Mouse (Mus musculus) midbrain, embryonic 12.5 days (tissue): ENCODE results near the gene Slc3a2. TPM values are rescaled to one million over a fixed set of nuclear protein-coding genes. Genes with fewer than 3 reads are reported as not detected.

Experiments
- ATAC-seq: fragments of 200-750 bp; cut with Nextera tagmentation; 2 replicates; pipeline ENCODE4 v1.8.0; 2017; ENCODE audit warnings: low read depth, moderate TSS enrichment, moderate library complexity; ENCODE audit not compliant: low FRiP score
- H3K27ac ChIP-seq: fragments of 300-500 bp; sonication (generic); replicated peaks from 2 replicates; pipeline ENCODE4 v1.5.1; 2016; ENCODE audit warnings: mild to moderate bottlenecking
- H3K27me3 ChIP-seq: fragments of 300-500 bp; sonication (generic); 2 replicates; pipeline ENCODE4 v1.6.1; 2016; ENCODE audit warnings: mild to moderate bottlenecking
- H3K36me3 ChIP-seq: fragments of 300-500 bp; sonication (generic); 2 replicates; pipeline ENCODE4 v1.6.1; 2016
- H3K4me1 ChIP-seq: fragments of 300-500 bp; sonication (generic); 2 replicates; pipeline ENCODE4 v1.6.1; 2016
- H3K4me2 ChIP-seq: fragments of 300-500 bp; sonication (generic); replicated peaks from 2 replicates; pipeline ENCODE4 v1.6.1; 2016; ENCODE audit warnings: mild to moderate bottlenecking, moderate library complexity
- H3K4me3 ChIP-seq: fragments of 300-500 bp; sonication (generic); 2 replicates; pipeline ENCODE4 v1.5.1; 2016; ENCODE audit warnings: mild to moderate bottlenecking
- H3K9ac ChIP-seq: fragments of 300-500 bp; sonication (generic); replicated peaks from 2 replicates; pipeline ENCODE4 v1.6.1; 2016; ENCODE audit warnings: mild to moderate bottlenecking, moderate library complexity
- H3K9me3 ChIP-seq: fragments of 300-500 bp; sonication (generic); 2 replicates; pipeline ENCODE4 v1.6.1; 2016; ENCODE audit warnings: mild to moderate bottlenecking
- WGBS: fragments of 180-500 bp; shearing (Covaris S2); methylation state at CpG from one replicate; pipeline ENCODE4 v1.1.7; 2016; 5-methylcytosine and 5-hydroxymethylcytosine counted together
- polyA plus RNA-seq: library from polyadenylated mRNA; unstranded; fragments of >200 nt; fragmentation: Nextera tagmentation; extraction: Ambion mirVana; gene quantifications from 2 replicates; pipeline ENCODE4 v1.2.1, GENCODE M21; 2016

Gene Slc3a2
- polyA plus RNA-seq, 1 experiment from 2014 or later = 150 TPM

DNA sequence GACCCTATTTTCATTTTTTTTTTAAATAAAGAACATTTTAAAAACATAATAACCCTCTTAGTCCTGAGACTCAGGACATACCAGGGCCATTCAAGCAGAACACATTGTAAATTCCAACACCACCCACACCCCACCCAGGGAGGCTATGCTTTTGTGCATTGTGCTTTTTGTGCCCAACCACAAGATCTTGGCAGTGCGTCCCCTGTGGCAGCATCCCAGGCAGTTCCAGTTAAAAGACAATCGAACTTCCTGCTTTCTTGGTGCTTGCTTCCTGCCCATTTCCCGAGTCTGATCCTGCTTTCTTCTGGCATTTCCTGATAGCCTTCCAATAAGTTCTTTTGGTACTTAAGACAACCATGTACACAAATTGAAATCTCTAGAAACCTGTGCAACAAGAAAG lies 20.7 kb downstream of the Slc3a2 start:
- Histone ChIP-seq H3K27me3 (no peaks in the 10 kb centered on the region), H3K4me1 (no peaks in the 10 kb centered on the region), H3K9ac (no peak overlapping the region), H3K27ac (no peak overlapping the region), H3K4me2 (no peak overlapping the region), H3K36me3 (peaks cover 9% of the 10 kb centered on the region), H3K9me3 (no peaks in the 10 kb centered on the region), H3K4me3 (no peak overlapping the region)
- no peak for ATAC-seq
- WGBS = 67% methylated on average over 3 of the region's 3 CpGs

DNA sequence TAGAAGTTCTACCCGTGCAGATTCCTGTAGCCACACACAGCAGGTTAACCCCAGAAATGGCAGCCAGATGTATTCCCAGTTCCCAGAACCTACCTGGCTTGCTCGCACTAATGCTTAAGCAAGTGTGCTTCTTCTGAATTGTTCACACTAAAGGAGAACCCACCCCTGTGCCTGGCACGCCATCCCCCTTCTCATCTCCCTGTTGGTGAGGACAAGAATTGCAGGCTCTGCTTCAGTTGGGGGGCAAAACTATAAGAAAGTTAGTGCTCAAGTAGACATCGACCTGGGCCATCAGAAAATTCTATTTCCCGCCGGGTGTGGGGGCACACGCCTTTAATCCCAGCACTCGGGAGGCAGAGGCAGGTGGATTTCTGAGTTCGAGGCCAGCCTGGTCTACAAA lies 23.5 kb downstream of the Slc3a2 start:
- Histone ChIP-seq H3K4me3 (no peak overlapping the region), H3K9me3 (no peaks in the 10 kb centered on the region), H3K4me2 (no peak overlapping the region), H3K27ac (no peak overlapping the region), H3K4me1 (no peaks in the 10 kb centered on the region), H3K9ac (no peak overlapping the region), H3K36me3 (no peaks in the 10 kb centered on the region), H3K27me3 (no peaks in the 10 kb centered on the region)
- 83% methylated on average over 9 of the region's 9 CpGs for WGBS
- no peak for ATAC-seq

DNA sequence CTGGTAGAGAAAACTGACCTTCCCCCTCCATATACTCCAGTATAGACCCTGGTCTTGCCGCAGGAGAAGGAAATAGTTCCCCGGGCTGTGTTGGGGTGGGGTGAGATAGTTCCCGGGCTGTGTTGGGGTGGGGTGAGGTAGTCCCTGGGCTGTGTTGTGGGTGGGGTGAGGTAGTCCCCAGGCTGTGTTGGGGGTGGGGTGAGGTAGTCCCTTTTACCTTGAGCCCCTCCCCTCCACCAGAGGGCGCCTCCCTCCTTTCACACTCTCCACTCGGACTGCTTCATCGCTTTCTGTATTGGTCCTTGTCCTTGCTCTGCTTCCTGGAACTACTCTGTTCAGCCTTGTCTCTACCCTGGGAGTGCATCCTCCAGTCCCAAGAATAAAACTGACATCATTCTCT lies 27.8 kb downstream of the Slc3a2 start:
- no peak overlapping the region for H3K4me2 ChIP-seq
- H3K36me3 ChIP-seq = no peaks in the 10 kb centered on the region
- H3K27me3 ChIP-seq = no peaks in the 10 kb centered on the region
- no peak overlapping the region for H3K4me3 ChIP-seq
- no peak overlapping the region for H3K27ac ChIP-seq
- no peaks in the 10 kb centered on the region for H3K9me3 ChIP-seq
- peak; percentile 56; the same call in 1 of the 2 replicates for ATAC-seq
- H3K9ac ChIP-seq = no peak overlapping the region
- H3K4me1 ChIP-seq = peaks cover 4% of the 10 kb centered on the region; the same call in 1 of the 2 replicates
- 74% methylated on average over 3 of the region's 6 CpGs for WGBS

DNA sequence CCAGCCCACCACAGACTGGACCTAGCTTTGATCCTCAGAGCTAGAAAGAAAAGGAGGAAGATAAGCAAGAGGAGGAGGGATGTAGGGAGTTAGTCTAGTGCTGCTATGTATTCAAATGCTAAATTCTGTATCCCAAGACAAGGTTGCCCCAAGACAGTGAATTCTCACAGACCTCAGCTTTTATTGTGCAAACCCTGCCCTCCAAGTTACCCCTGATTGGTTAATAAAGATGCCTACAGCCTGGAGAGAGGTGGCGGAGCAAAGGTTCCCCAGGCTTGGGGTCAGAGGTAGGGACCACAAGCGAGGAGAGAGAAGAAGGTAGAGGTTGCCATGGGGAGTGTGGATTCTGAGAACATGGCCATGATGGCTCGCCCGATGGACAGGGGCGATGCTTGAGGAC lies 30.4 kb downstream of the Slc3a2 start:
- H3K36me3 ChIP-seq = no peaks in the 10 kb centered on the region
- no peak overlapping the region for H3K4me2 ChIP-seq
- H3K27me3 ChIP-seq = no peaks in the 10 kb centered on the region
- no peak overlapping the region for H3K9ac ChIP-seq
- no peak overlapping the region for H3K27ac ChIP-seq
- no peak overlapping the region for H3K4me3 ChIP-seq
- H3K9me3 ChIP-seq = no peaks in the 10 kb centered on the region
- WGBS = 60% methylated on average over 5 of the region's 5 CpGs
- H3K4me1 ChIP-seq = peaks cover 4% of the 10 kb centered on the region; the same call in 1 of the 2 replicates
- ATAC-seq = no peak

DNA sequence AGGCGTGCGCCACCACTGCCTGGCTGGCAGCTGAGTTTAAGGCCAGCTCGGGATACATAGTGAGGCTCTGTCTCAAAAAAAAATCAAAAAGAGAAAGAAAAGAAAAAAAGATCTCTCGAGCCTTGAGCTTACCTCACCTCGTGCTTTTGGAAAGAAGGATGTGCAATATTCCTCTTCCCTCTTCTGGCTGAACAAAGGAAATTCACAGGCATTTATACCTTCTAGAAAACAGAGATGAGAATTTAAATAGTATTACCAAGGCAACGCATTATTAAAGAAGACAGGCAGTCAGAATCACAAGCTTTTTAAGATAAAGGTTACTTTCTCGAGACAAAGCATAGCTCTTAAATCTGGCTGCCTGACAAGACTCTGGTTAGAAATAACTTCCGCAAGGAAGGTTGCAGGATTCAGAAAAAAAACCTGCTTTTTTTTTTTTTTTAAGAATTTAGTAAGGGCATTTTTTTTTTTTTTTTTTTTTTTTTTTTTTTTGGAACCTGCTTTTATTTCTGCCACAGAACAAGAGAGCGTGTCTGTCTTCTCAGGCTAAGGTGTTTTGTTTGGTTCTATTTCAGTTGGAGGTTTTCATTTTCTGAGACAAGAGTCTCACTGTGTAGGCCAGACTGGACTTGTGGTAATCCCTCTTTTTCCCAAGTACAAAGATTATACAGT lies 31.2 kb downstream of the Slc3a2 start:
- WGBS = 50% methylated on average over 9 of the region's 9 CpGs
- Histone ChIP-seq H3K4me3 (no peak overlapping the region), H3K4me1 (peaks cover 4% of the 10 kb centered on the region; the same call in 1 of the 2 replicates), H3K9me3 (no peaks in the 10 kb centered on the region), H3K4me2 (no peak overlapping the region), H3K27me3 (no peaks in the 10 kb centered on the region), H3K36me3 (no peaks in the 10 kb centered on the region), H3K27ac (no peak overlapping the region), H3K9ac (no peak overlapping the region)
- no peak for ATAC-seq

DNA sequence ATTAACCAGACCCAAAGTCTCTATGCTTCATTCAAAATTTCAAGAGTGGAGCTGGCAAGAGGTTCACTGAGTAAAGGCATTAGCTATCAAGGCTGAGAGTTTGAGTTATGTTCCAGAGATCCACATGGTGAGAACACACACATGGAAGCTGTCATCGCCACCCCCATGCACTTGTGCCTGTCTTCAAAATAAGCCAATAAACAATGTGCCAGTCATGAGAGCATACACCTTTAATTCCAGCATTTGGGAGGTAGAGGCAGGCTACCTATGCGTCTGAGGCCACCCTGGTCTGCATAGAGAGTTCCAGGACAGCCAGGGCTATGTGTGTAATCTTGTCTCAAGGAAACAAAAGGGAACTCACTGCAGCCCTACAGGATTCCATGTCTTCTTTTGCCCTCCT lies 39.5 kb downstream of the Slc3a2 start:
- no peak overlapping the region for H3K9ac ChIP-seq
- no peaks in the 10 kb centered on the region for H3K4me1 ChIP-seq
- no peak overlapping the region for H3K27ac ChIP-seq
- no peak for ATAC-seq
- H3K27me3 ChIP-seq = peaks cover 4% of the 10 kb centered on the region; the same call in 1 of the 2 replicates
- no peak overlapping the region for H3K4me3 ChIP-seq
- no peaks in the 10 kb centered on the region for H3K9me3 ChIP-seq
- WGBS = 74% methylated on average over 2 of the region's 2 CpGs
- H3K36me3 ChIP-seq = no peaks in the 10 kb centered on the region
- no peak overlapping the region for H3K4me2 ChIP-seq

DNA sequence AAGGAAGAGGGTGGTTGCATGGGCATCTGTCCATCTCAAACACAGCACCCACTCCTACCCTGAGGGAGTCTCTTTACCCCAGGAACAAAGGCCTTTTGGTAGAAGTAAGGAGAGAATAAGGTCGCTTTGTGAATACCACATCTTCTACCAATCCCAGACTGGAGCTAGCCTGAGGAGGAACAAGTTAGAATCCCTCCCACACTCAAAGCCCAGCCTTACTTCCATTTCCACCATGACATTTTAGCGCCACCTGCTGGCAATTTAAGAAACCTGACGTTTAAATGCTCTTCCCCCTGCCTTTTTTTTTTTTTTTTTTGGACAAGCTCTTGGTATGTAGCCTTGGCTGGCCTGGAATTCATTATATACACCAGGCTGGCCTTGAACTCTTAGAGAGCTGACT lies 40.2 kb downstream of the Slc3a2 start:
- no peak overlapping the region for H3K4me2 ChIP-seq
- 0% methylated on average over 3 of the region's 3 CpGs for WGBS
- no peaks in the 10 kb centered on the region for H3K4me1 ChIP-seq
- H3K27me3 ChIP-seq = peaks cover 4% of the 10 kb centered on the region; the same call in 1 of the 2 replicates
- no peak overlapping the region for H3K4me3 ChIP-seq
- no peaks in the 10 kb centered on the region for H3K9me3 ChIP-seq
- no peaks in the 10 kb centered on the region for H3K36me3 ChIP-seq
- no peak overlapping the region for H3K27ac ChIP-seq
- peak; percentile 78 for ATAC-seq
- no peak overlapping the region for H3K9ac ChIP-seq

DNA sequence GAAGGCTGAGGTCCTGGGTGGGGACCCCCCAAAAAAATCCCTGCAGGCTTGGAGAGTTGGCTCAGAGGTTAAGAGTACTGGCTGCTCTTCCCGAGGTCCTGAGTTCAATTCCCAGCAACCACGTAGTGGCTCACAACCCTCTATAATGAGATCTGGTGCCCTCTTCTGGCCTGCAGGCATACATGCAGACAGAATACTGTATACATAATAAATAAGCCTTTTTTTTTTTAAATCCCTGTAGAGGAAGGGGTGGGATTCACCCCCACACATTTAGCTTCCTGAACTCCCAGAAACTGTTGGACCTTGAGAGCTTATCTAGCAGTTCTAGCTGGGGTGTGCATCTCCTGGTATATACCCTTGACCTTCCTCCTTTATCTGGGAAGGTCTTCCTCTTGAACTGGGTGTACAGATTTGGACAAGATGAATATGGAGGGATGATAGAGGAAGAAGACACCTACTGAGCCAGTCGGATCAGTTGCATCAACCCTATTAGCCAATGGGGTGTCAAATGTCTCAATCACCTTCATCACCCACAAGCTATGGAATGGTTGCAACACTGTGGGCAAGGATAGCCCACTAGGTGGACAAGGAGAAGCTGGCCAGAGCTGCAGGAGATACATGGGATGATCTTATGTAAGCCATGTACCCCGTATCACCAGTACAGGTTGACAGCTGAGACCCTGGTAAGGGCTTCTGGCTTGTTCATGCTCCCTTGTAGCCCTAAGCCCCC lies 41.4 kb downstream of the Slc3a2 start:
- Histone ChIP-seq H3K27ac (no peak overlapping the region), H3K9me3 (no peaks in the 10 kb centered on the region), H3K27me3 (peaks cover 4% of the 10 kb centered on the region; the same call in 1 of the 2 replicates), H3K4me2 (no peak overlapping the region), H3K4me3 (no peak overlapping the region), H3K36me3 (no peaks in the 10 kb centered on the region), H3K9ac (no peak overlapping the region), H3K4me1 (no peaks in the 10 kb centered on the region)
- WGBS = 88% methylated on average over 4 of the region's 4 CpGs
- ATAC-seq = no peak

DNA sequence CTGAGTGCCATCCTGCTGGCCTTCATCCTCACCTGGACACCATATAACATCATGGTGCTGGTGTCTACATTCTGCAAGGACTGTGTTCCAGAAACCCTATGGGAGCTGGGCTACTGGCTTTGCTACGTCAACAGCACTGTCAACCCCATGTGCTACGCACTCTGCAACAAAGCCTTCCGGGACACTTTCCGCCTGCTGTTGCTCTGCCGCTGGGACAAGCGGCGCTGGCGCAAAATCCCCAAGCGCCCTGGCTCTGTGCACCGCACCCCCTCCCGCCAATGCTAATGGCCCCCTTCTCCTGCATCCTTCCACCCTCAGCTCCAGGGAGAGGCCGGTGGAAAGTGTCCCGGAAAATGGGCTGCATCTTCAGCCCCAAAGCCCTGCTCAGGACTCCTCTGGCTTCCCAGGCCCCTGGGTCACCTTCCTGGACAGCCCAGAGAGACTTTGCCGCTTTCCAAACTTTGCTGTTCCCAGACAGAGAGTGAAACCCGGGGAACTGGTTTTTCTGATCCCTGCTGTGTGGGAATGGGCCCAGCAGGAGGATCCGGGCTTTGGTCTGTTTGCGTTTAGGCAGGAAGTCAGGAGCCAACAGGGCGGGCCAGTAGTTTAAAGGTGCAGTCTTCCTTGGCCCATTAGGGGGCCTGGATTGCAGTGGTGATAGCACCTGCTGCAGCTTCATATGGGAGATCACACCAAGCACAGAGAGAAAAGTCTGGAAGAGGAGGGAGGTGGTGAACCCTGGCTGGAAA lies 44.0 kb downstream of the Slc3a2 start:
- Histone ChIP-seq H3K4me1 (no peaks in the 10 kb centered on the region), H3K27me3 (peaks cover 4% of the 10 kb centered on the region; the same call in 1 of the 2 replicates), H3K27ac (no peak overlapping the region), H3K4me2 (no peak overlapping the region), H3K36me3 (no peaks in the 10 kb centered on the region), H3K4me3 (no peak overlapping the region), H3K9ac (no peak overlapping the region), H3K9me3 (no peaks in the 10 kb centered on the region)
- 21% methylated on average over 18 of the region's 18 CpGs for WGBS
- ATAC-seq = no peak

DNA sequence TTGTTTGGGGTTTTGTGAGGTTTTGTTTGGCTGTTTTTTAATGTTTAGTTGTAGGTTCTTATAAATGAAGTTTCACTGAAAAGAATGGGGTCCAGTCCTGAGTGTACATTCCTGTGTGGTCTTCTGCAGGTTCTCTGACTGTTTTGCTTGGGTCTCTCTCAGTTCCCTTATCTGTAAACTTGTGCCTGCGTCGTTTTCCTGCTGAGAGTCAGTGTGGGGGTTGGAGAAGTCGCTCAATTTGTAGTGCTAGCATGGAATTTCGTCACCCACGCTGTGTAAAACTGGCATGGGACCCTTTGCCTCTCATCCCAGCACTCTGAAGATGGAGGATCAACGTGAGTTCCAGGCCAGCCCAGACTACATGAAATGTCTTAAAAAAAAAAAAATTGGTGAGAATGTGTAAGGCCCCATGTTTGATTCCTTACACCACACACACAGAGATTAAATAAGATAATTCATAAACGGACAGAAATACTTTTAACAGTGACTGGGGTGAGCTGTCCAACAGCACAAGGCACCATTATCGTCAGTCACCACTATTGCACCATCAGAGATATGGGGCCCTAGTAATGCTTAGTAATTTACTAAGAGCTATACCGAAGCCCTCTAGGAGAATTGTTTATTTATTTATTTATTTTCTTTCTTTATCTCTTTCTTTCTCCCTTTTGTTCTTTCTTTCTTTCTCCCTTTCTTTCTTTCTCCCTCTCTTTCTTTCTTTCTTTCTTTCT lies 49.7 kb downstream of the Slc3a2 start:
- no peak overlapping the region for H3K4me3 ChIP-seq
- no peaks in the 10 kb centered on the region for H3K36me3 ChIP-seq
- no peaks in the 10 kb centered on the region for H3K4me1 ChIP-seq
- no peak overlapping the region for H3K9ac ChIP-seq
- 74% methylated on average over 9 of the region's 9 CpGs for WGBS
- no peak for ATAC-seq
- H3K27ac ChIP-seq = no peak overlapping the region
- no peaks in the 10 kb centered on the region for H3K9me3 ChIP-seq
- H3K4me2 ChIP-seq = no peak overlapping the region
- no peaks in the 10 kb centered on the region for H3K27me3 ChIP-seq

DNA sequence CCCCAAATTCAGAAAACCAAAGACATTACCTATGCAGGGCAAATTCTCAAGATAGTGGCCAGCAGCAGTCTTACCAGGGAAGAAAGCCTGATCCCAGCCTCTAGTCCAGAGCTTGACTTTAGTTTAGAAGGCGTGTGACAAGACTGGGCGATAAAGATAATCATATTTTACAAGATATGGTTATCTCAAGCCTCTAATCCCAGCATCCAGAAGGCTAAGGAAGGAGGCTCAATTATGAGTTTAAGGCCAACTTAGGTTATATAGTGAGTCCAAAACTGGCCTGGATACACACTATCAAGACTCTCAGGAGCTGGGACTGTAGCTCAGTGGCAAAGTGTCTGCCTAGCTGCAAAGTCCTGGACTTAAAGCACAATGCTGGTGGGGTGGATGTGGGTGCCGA lies 50.3 kb downstream of the Slc3a2 start:
- Histone ChIP-seq H3K4me2 (no peak overlapping the region), H3K36me3 (no peaks in the 10 kb centered on the region), H3K4me1 (no peaks in the 10 kb centered on the region), H3K4me3 (no peak overlapping the region), H3K27me3 (no peaks in the 10 kb centered on the region), H3K9me3 (no peaks in the 10 kb centered on the region), H3K9ac (no peak overlapping the region), H3K27ac (no peak overlapping the region)
- ATAC-seq = no peak
- 88% methylated on average over 3 of the region's 3 CpGs for WGBS
